Mouse (Mus musculus): Measurements from ENCODE around the gene U2af1l4.
A peak's percentile ranks its signal among the peaks of the same experiment; 100 is the strongest.

The U2af1l4 gene

DNA sequence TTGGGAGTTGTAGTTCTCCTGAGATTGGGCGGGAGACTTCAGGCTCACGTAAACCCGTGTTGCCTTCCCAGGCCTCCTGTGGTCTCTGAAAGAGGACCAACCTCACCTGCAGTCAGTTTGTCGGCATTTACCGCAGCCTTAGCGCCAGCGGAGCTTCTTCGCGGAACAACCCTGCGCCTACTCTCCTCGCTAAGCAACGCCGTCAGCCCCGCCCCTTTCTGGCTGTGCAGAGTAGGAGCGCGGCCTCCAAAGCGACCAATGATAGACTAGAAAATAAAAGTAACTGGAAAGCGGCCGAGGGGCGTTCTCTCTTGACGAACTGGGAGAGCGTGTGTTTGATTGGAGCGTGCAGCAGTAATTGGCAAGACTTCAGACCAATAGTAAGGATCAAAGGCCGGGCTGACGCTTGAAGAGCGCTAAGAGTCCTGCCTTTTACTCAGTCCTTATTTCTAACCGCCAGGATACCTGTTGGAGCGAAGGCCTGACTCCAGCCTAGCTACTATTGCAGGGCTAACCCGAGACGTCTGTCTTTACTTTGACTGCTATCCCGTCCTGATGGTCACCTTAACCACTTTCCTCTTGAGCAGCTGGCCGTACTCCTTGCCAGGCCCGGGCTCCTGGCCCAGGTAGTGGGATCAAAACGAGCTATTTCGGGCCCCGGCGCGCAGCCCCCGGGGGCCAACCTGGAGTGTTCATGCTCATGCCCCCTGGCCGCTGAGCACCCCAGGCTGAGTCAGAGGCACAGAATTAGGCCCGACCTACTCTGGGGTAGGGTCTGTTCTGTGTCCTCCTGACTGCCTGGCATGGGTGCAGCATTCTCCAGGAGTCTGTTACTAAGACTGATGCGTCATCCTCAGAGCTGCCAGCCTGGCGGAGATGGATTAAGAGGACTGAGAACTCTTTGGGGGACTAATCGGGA is 10.7 kb upstream of the U2af1l4 start, which contains the start of the genes Hspb6 and Proser3:
Gene Hspb6 (plus strand): TSS at position 77 of the 919 bp plus-strand sequence.
Gene Proser3 (minus strand): TSS at position 198 of the 919 bp plus-strand sequence.
- peak; percentile 87 to 94 for DNase-seq (ENCODE audit: low read depth in 2 of 2, low spot score in 2 of 2)

DNA sequence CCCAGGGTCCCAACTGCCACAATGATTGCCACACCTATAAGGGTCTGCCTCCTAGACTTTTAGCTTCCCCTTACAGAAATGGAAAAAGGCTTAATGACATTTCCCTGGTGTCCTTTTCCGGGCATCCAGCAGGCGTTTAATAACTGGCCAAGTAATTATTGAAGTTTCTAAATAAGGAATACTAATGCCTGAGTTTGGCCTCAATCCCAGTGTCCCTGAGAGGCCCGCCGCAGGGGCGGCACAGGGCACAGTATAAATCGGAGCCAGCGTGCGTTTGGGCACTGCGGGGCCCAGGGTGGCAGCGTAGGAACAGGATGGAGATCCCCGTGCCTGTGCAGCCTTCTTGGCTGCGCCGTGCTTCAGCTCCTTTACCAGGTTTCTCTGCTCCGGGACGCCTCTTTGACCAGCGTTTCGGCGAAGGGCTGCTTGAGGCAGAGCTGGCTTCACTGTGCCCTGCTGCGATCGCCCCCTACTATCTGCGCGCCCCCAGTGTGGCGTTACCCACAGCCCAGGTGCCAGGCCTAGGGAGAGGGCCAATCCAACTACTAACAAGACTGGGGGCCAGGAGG is 10.0 kb upstream of the U2af1l4 start:
- DNase-seq (ENCODE audit: low read depth in 2 of 2, low spot score in 2 of 2) = no peak

DNA sequence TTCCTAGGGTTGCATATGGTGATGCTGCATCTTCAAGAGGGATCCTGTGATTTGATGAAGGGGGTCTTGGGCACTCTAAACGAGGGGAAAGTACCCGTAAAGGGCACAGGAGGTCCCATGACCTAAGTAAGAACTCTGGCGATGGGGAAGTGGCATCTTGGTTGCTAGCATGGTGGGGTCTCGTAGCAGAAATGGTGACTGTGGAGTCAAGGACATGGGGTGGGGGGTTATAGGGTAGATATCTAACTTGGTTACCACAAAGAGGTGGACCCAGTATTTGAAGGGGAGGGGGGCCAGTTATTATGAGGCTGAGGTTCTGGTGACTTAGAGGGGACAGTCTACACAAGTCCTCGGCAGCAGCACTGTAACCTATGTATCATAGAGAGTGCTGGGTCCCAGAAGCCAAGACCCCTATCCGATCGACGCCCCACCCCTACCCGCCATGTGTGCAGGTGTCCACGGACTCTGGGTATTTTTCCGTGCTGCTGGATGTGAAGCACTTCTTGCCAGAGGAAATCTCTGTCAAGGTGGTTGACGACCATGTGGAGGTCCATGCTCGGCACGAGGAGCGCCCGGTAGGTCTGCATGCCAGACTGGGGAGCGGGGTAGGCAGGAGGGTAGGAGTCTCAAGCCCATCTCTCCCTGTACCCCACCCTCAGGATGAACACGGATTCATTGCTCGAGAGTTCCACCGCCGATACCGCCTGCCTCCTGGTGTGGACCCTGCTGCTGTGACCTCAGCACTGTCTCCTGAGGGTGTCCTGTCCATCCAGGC is 9.1 kb upstream of the U2af1l4 start:
- DNase-seq (ENCODE audit: low read depth in 2 of 2, low spot score in 2 of 2) = no peak

- DNase-seq (ENCODE audit: low read depth in 2 of 2, low spot score in 2 of 2) = peak in 1 of 2 experiments; percentile 46
These were observed 6.1 kb upstream of the U2af1l4 start for GRCm38 (mm10) chr7:30556894-30557536.

GRCm38 (mm10) chr7:30557901-30558514 is 5.1 kb upstream of the U2af1l4 start:
- DNase-seq (ENCODE audit: low read depth in 2 of 2, low spot score in 2 of 2) = no peak

DNA sequence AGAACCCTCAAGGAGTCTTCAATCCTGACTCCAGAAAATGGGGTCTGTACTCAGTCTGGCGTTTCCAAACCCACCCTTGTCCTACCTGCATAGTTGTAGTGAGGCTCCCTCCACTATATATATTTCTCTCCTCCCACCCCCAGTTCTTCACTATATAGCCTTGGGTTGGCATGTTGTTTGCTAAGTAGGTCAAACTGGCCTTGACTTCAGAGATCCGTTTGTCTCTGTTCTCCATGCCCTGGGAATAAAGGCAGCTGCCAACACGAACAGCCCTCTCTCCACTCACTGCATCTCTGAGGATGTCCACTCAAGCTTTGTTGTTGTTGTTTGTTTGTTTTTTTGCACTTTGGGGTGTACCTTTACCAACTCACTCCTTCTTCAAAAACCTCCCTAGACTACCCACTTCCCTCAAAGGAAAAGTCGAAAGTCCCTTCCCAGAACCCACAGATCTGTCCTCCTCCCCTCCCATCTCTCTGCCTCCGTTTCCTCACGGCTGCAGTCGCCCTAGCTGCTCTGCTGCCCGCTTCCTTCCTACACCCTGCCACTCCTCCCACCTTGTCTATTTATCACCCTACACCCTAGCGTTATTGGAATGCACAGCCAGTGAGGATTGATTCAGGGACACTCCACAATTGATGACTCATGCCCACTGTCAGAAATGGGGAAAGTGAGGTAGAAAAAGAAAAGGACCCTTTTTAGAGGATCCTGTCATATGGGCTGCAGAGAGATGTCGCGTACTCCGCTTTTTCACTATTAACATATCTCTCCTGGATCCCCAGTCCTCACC is 4.3 kb upstream of the U2af1l4 start:
- DNase-seq (ENCODE audit: low read depth in 2 of 2, low spot score in 2 of 2) = no peak

DNA sequence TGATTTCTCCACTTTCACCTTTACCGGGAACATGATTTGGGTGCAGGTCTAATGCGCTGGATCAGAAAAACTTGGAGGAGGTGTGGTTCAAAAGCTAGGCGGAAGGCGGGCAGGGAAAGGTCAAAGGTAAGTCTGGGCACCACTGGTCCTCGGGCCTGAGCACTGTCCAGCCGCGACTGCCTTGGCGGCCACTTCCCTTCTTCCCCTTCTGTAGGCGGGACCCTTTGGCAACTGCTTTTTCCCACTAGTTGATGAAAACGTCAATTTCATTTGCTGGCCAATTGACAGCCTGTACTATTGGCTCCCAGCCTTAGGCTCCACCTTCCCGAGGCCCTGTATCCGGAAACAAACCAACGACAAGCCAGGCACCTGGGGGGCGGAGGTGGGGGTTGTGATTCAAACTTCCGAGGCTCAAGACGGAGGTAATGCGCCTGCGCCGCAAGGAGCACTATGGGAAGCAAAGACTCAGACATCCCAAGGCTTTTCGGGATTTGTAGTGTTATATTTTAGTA is 3.6 kb upstream of the U2af1l4 start, which contains the start of gene Lin37:
Gene Lin37 (minus strand): TSS at position 396 of the 512 bp plus-strand sequence.
- DNase-seq (ENCODE audit: low read depth in 2 of 2, low spot score in 2 of 2) = peak; percentile 79 to 85

DNA sequence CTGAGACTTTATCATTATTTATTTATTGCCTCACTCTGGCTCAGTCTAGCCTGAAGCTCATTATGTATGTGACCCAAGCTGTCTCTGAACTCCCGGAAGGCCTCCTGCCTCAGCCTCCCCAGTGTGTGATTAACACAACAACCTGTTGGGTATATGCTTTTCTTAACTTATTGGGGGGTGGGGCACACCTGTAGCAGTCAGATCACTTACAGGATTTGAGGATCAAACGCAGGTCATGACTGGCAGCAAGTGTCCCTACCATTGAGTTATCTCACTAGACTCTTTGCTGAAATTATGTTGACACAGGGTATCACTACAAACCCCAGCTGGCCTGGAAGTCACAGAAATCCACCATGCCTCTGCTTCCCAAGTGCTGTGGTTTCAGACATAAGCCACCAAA is 2.8 kb upstream of the U2af1l4 start:
- DNase-seq (ENCODE audit: low read depth in 2 of 2, low spot score in 2 of 2) = no peak

GRCm38 (mm10) chr7:30562526-30563116 is 480 bp upstream of the U2af1l4 start:
- no peak for DNase-seq (ENCODE audit: low read depth in 2 of 2, low spot score in 2 of 2)

GRCm38 (mm10) chr7:30563906-30564280 is 792 bp downstream of the U2af1l4 start:
- DNase-seq (ENCODE audit: low read depth in 2 of 2, low spot score in 2 of 2) = peak; percentile 58 to 72

DNA sequence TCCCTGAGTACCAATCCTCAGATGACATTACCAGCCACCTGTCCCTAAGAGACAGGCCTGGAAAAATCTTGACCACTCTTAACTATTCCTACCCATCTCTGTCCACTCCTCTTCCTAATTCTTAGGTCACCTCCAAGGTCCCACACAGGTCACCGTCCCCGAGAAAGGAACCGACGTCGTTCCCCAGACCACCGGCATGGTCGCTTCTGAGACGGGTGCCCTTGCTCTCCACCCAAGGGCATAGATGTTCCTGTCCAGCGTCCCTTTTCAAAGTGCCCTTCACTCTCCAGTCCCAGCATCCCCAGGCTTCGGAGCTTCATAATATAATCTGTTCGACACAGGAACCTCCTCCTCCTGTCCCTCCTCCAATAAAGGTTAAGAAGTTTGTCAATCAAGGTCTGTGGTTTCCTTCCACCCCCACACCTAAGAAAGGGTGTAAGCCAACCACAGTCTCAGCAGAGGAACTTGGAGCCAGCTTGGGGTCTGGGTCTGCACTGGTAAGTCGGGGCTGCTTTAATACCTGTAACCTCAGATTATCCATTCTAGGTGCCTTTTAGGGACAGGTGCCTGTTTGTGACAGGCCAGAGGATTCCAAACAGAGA is 2.0 kb downstream of the U2af1l4 start, which contains the start of gene Igflr1:
Gene Igflr1 (plus strand): TSS at position 458 of the 602 bp plus-strand sequence.
- no peak for DNase-seq (ENCODE audit: low read depth in 2 of 2, low spot score in 2 of 2)

GRCm38 (mm10) chr7:30566033-30566432 is 2.9 kb downstream of the U2af1l4 start:
- DNase-seq (ENCODE audit: low read depth in 2 of 2, low spot score in 2 of 2) = no peak

DNA sequence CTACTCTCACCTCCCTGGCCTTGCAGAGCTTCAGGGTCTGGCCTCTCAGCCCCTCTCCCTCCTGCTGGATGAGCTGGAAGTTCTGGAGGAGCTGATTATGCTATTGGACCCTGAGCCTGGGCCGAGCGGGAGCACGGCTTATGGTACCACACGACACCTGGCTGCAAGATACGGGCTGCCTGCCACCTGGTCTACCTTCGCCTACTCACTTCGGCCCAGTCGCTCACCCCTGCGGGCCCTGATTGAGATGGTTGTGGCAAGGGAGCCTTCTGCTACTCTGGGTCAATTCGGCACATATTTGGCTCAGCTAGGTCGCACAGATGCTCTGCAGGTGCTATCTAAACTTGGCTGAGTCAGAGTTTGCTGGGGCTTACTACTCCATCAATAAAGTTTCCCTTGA is 4.5 kb downstream of the U2af1l4 start:
- DNase-seq (ENCODE audit: low read depth in 2 of 2, low spot score in 2 of 2) = no peak

- no peak for DNase-seq (ENCODE audit: low read depth in 2 of 2, low spot score in 2 of 2)
These were observed 9.3 kb downstream of the U2af1l4 start for GRCm38 (mm10) chr7:30572389-30572788.

- no peak for DNase-seq (ENCODE audit: low read depth in 2 of 2, low spot score in 2 of 2)
These were observed 9.9 kb downstream of the U2af1l4 start for GRCm38 (mm10) chr7:30572969-30573368.

GRCm38 (mm10) chr7:30579950-30580349 is 16.8 kb downstream of the U2af1l4 start:
- DNase-seq (ENCODE audit: low read depth in 2 of 2, low spot score in 2 of 2) = no peak

GRCm38 (mm10) chr7:30581547-30581946 is 18.4 kb downstream of the U2af1l4 start:
- DNase-seq (ENCODE audit: low read depth in 2 of 2, low spot score in 2 of 2) = no peak

- DNase-seq (ENCODE audit: low read depth in 2 of 2, low spot score in 2 of 2) = no peak
These were observed 21.2 kb downstream of the U2af1l4 start for GRCm38 (mm10) chr7:30584339-30584738.

GRCm38 (mm10) chr7:30585170-30585569 is 22.1 kb downstream of the U2af1l4 start:
- no peak for DNase-seq (ENCODE audit: low read depth in 2 of 2, low spot score in 2 of 2)
